Mouse (Mus musculus): ENCODE data around the gene Stat5a. TPM values are rescaled to one million over a fixed set of nuclear protein-coding genes. Genes with fewer than 3 reads are reported as not detected.

The Stat5a gene
- total and polyA plus RNA-seq, 3 experiments = 17.5 to 23.6 (median 23.0) TPM

Other genes with a start within 250 kb of the Stat5a start
- gene Nkiras2, start 240.1 kb upstream of the Stat5a start, total RNA-seq (2012; rRNA removed) = 59.9 and 70.0 TPM in 2 replicates
- 46.6 and 53.8 TPM in 2 replicates for gene Nkiras2, start 240.1 kb upstream of the Stat5a start, total RNA-seq (2014; rRNA removed)
- gene Nkiras2, start 240.1 kb upstream of the Stat5a start, polyA plus RNA-seq (2012; ENCODE audit: insufficient read length, low read depth) = 57.9 and 60.0 TPM in 2 replicates
- gene Dnajc7, start 239.2 kb upstream of the Stat5a start, total RNA-seq (2012; rRNA removed) = 249 and 250 TPM in 2 replicates
- gene Dnajc7, start 239.2 kb upstream of the Stat5a start, total RNA-seq (2014; rRNA removed) = 123 and 141 TPM in 2 replicates
- gene Dnajc7, start 239.2 kb upstream of the Stat5a start, polyA plus RNA-seq (2012; ENCODE audit: insufficient read length, low read depth) = 455 and 516 TPM in 2 replicates
- gene Zfp385c, start 166.9 kb upstream of the Stat5a start, total RNA-seq (2012; rRNA removed) = 0.04 and 0.08 TPM in 2 replicates
- not detected in 2 replicates for gene Zfp385c, start 166.9 kb upstream of the Stat5a start, total RNA-seq (2014; rRNA removed)
- 0.14 and 0.15 TPM in 2 replicates for gene Zfp385c, start 166.9 kb upstream of the Stat5a start, polyA plus RNA-seq (2012; ENCODE audit: insufficient read length, low read depth)
- 6.3 and 7.2 TPM in 2 replicates for gene Dhx58, start 155.1 kb upstream of the Stat5a start, total RNA-seq (2012; rRNA removed)
- 5.7 and 6.4 TPM in 2 replicates for gene Dhx58, start 155.1 kb upstream of the Stat5a start, total RNA-seq (2014; rRNA removed)
- 14.7 and 15.7 TPM in 2 replicates for gene Dhx58, start 155.1 kb upstream of the Stat5a start, polyA plus RNA-seq (2012; ENCODE audit: insufficient read length, low read depth)
- 30.7 and 34.2 TPM in 2 replicates for gene Kat2a, start 146.9 kb upstream of the Stat5a start, total RNA-seq (2012; rRNA removed)
- gene Kat2a, start 146.9 kb upstream of the Stat5a start, total RNA-seq (2014; rRNA removed) = 25.3 and 27.2 TPM in 2 replicates
- 81.0 and 82.9 TPM in 2 replicates for gene Kat2a, start 146.9 kb upstream of the Stat5a start, polyA plus RNA-seq (2012; ENCODE audit: insufficient read length, low read depth)
- gene Hspb9, start 145.5 kb upstream of the Stat5a start, total RNA-seq (2012; rRNA removed) = not detected in 2 replicates
- not detected in 2 replicates for gene Hspb9, start 145.5 kb upstream of the Stat5a start, total RNA-seq (2014; rRNA removed)
- gene Hspb9, start 145.5 kb upstream of the Stat5a start, polyA plus RNA-seq (2012; ENCODE audit: insufficient read length, low read depth) = 0.54 and 0.57 TPM in 2 replicates
- 121 and 144 TPM in 2 replicates for gene Rab5c, start 121.1 kb upstream of the Stat5a start, total RNA-seq (2012; rRNA removed)
- gene Rab5c, start 121.1 kb upstream of the Stat5a start, total RNA-seq (2014; rRNA removed) = 135 and 150 TPM in 2 replicates
- 144 and 156 TPM in 2 replicates for gene Rab5c, start 121.1 kb upstream of the Stat5a start, polyA plus RNA-seq (2012; ENCODE audit: insufficient read length, low read depth)
- 1.8 and 2.2 TPM in 2 replicates for gene Kcnh4, start 99.4 kb upstream of the Stat5a start, total RNA-seq (2012; rRNA removed)
- gene Kcnh4, start 99.4 kb upstream of the Stat5a start, total RNA-seq (2014; rRNA removed) = 0.87 and 1.0 TPM in 2 replicates
- gene Kcnh4, start 99.4 kb upstream of the Stat5a start, polyA plus RNA-seq (2012; ENCODE audit: insufficient read length, low read depth) = 3.4 and 4.0 TPM in 2 replicates
- gene Hcrt, start 96.4 kb upstream of the Stat5a start, total RNA-seq (2012; rRNA removed) = not detected in 2 replicates
- gene Hcrt, start 96.4 kb upstream of the Stat5a start, total RNA-seq (2014; rRNA removed) = not detected in 2 replicates
- gene Hcrt, start 96.4 kb upstream of the Stat5a start, polyA plus RNA-seq (2012; ENCODE audit: insufficient read length, low read depth) = not detected in 2 replicates
- gene Ghdc, start 88.4 kb upstream of the Stat5a start, total RNA-seq (2012; rRNA removed) = 16.6 and 17.0 TPM in 2 replicates
- gene Ghdc, start 88.4 kb upstream of the Stat5a start, total RNA-seq (2014; rRNA removed) = 10.9 and 11.5 TPM in 2 replicates
- 16.7 and 17.9 TPM in 2 replicates for gene Ghdc, start 88.4 kb upstream of the Stat5a start, polyA plus RNA-seq (2012; ENCODE audit: insufficient read length, low read depth)
- 19.4 and 24.4 TPM in 2 replicates for gene Stat5b, start 8.6 kb upstream of the Stat5a start, total RNA-seq (2012; rRNA removed)
- gene Stat5b, start 8.6 kb upstream of the Stat5a start, total RNA-seq (2014; rRNA removed) = 9.7 and 11.4 TPM in 2 replicates
- 12.1 and 14.0 TPM in 2 replicates for gene Stat5b, start 8.6 kb upstream of the Stat5a start, polyA plus RNA-seq (2012; ENCODE audit: insufficient read length, low read depth)
- gene Stat3, start 80.2 kb downstream of the Stat5a start, total RNA-seq (2012; rRNA removed) = 51.1 and 52.1 TPM in 2 replicates
- 35.9 TPM in 2 replicates for gene Stat3, start 80.2 kb downstream of the Stat5a start, total RNA-seq (2014; rRNA removed)
- 66.7 and 69.2 TPM in 2 replicates for gene Stat3, start 80.2 kb downstream of the Stat5a start, polyA plus RNA-seq (2012; ENCODE audit: insufficient read length, low read depth)
- 0.08 and 0.21 TPM in 2 replicates for gene Cavin1, start 111.5 kb downstream of the Stat5a start, total RNA-seq (2012; rRNA removed)
- gene Cavin1, start 111.5 kb downstream of the Stat5a start, total RNA-seq (2014; rRNA removed) = 0.05 TPM in 2 replicates
- 0.13 and 0.25 TPM in 2 replicates for gene Cavin1, start 111.5 kb downstream of the Stat5a start, polyA plus RNA-seq (2012; ENCODE audit: insufficient read length, low read depth)
- 31.3 and 36.1 TPM in 2 replicates for gene Atp6v0a1, start 150.1 kb downstream of the Stat5a start, total RNA-seq (2012; rRNA removed)
- gene Atp6v0a1, start 150.1 kb downstream of the Stat5a start, total RNA-seq (2014; rRNA removed) = 14.1 and 15.1 TPM in 2 replicates
- 54.5 and 63.4 TPM in 2 replicates for gene Atp6v0a1, start 150.1 kb downstream of the Stat5a start, polyA plus RNA-seq (2012; ENCODE audit: insufficient read length, low read depth)
- 23.2 and 33.3 TPM in 2 replicates for gene Naglu, start 210.7 kb downstream of the Stat5a start, total RNA-seq (2012; rRNA removed)
- gene Naglu, start 210.7 kb downstream of the Stat5a start, total RNA-seq (2014; rRNA removed) = 12.8 and 13.8 TPM in 2 replicates
- gene Naglu, start 210.7 kb downstream of the Stat5a start, polyA plus RNA-seq (2012; ENCODE audit: insufficient read length, low read depth) = 8.3 and 11.2 TPM in 2 replicates
- gene Hsd17b1, start 219.1 kb downstream of the Stat5a start, total RNA-seq (2012; rRNA removed) = 0.29 and 0.81 TPM in 2 replicates
- gene Hsd17b1, start 219.1 kb downstream of the Stat5a start, total RNA-seq (2014; rRNA removed) = not detected in 2 replicates
- gene Hsd17b1, start 219.1 kb downstream of the Stat5a start, polyA plus RNA-seq (2012; ENCODE audit: insufficient read length, low read depth) = 0.17 TPM in 1 of 2 replicates, not detected in the other
- 74.9 and 78.9 TPM in 2 replicates for gene Coasy, start 223.2 kb downstream of the Stat5a start, total RNA-seq (2012; rRNA removed)
- 60.4 and 66.1 TPM in 2 replicates for gene Coasy, start 223.2 kb downstream of the Stat5a start, total RNA-seq (2014; rRNA removed)
- 56.6 and 63.4 TPM in 2 replicates for gene Coasy, start 223.2 kb downstream of the Stat5a start, polyA plus RNA-seq (2012; ENCODE audit: insufficient read length, low read depth)
- 45.2 and 63.0 TPM in 2 replicates for gene Mlx, start 227.9 kb downstream of the Stat5a start, total RNA-seq (2012; rRNA removed)
- 93.1 and 116 TPM in 2 replicates for gene Mlx, start 227.9 kb downstream of the Stat5a start, total RNA-seq (2014; rRNA removed)
- gene Mlx, start 227.9 kb downstream of the Stat5a start, polyA plus RNA-seq (2012; ENCODE audit: insufficient read length, low read depth) = 43.3 and 51.5 TPM in 2 replicates
- 63.7 and 106 TPM in 2 replicates for gene Psmc3ip, start 236.1 kb downstream of the Stat5a start, total RNA-seq (2012; rRNA removed)
- gene Psmc3ip, start 236.1 kb downstream of the Stat5a start, total RNA-seq (2014; rRNA removed) = 85.9 and 106 TPM in 2 replicates
- gene Psmc3ip, start 236.1 kb downstream of the Stat5a start, polyA plus RNA-seq (2012; ENCODE audit: insufficient read length, low read depth) = 89.9 and 114 TPM in 2 replicates